Mouse (Mus musculus): ENCODE measurements around the gene Ube2h.

DNA sequence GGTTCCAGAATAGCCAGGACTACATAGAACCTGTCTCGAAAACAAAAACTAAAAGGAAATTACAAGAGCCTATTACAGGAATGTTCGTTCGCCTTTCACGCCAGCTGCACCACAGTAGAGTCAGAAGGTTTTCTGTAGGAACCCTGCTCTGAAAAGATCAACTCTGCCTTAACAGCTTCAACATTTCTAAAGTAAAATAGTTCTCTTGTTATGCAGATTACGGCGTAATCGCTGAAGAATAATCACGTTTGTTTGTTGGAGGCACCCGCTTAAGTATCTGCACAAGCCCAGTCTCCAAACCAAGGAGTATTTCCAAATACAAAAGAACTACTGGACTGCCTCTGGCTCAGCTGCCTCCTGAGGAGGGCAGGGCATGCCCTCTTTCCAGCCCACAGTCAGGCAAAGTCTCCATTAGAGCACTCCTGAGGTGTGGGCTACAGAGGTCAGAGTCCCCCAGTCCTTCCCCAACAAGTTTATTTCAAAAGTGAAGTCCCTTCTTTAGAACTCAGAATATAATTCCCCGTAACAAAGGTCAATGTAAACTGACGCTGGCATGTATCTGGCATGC, 31.9 kb downstream of the Ube2h start:
- TF ChIP-seq TCF12 (IDR thresholded peaks at IDR 0.05; ENCODE audit: insufficient read depth, poor library complexity, severe bottlenecking) (no peak), POLR2AphosphoS2 (IDR thresholded peaks at IDR 0.05; ENCODE audit: insufficient read length, low read depth) (no peak), POLR2A (IDR thresholded peaks at IDR 0.05; ENCODE audit: insufficient read length, low read depth) (no peak), USF1 (IDR thresholded peaks at IDR 0.05; ENCODE audit: low read depth) (no peak)
